In genomic region chr6:85518091-85518693, GRCm38 (mm10) we compare ENCODE assay signal across 9 mouse cellular contexts. TPM values are rescaled to one million over a fixed set of nuclear protein-coding genes. Genes with fewer than 3 reads are reported as not detected.
DNase-seq lines count a peak whose midpoint lies in the region; ATAC-seq lines count a peak whose summit lies in the region.
"Had no signal": no experiment of that assay in that cellular context is flagged by ENCODE, and none has a peak within 500 bp of the region (broad histone marks: within the 10 kb centered on the region; RNA-seq: fewer than 3 reads in every experiment).

No protein-coding gene starts in this region.

- no peaks in the 10 kb centered on the region for H3K9me3 ChIP-seq in forebrain, embryonic 15.5 days
- H3K9me3 ChIP-seq in kidney, embryonic 14.5 days (ENCODE audit: control insufficient read depth, low read length) = no peaks in the 10 kb centered on the region

- H3K4me3 ChIP-seq in forebrain, embryonic 15.5 days = no peak overlapping the region
- no peak overlapping the region for H3K4me3 ChIP-seq in kidney, embryonic 14.5 days (ENCODE audit: low read length)
- H3K4me3 ChIP-seq: limb, embryonic 13.5 days had no signal

- no peak for ATAC-seq in forebrain, embryonic 15.5 days (replicated peaks)
- ATAC-seq in kidney, embryonic 14.5 days (ENCODE audit: low FRiP score, low TSS enrichment) = no peak
- ATAC-seq in megakaryocyte, adult 5-6 weeks (ENCODE audit: poor library complexity, severe bottlenecking) = no peak

- peaks cover 13% of the 10 kb centered on the region for H3K4me1 ChIP-seq in forebrain, embryonic 15.5 days
- peaks cover 1% of the 10 kb centered on the region; the same call in 1 of the 2 replicates for H3K4me1 ChIP-seq in kidney, embryonic 14.5 days (ENCODE audit: control insufficient read depth, insufficient read depth, low read length)

- no peak overlapping the region for H3K4me2 ChIP-seq in forebrain, embryonic 15.5 days (replicated peaks)
- no peak overlapping the region for H3K4me2 ChIP-seq in kidney, embryonic 14.5 days (replicated peaks; ENCODE audit: low read depth, low read length)
- H3K4me2 ChIP-seq: limb, embryonic 13.5 days had no signal

- H3K27me3 ChIP-seq in forebrain, embryonic 15.5 days = peaks cover 30% of the 10 kb centered on the region
- H3K27me3 ChIP-seq in kidney, embryonic 14.5 days (ENCODE audit: control insufficient read depth, insufficient read depth, low read length) = peaks cover 36% of the 10 kb centered on the region

- H3K9ac ChIP-seq in forebrain, embryonic 15.5 days (replicated peaks) = 0 out of 2 replicates have a peak overlapping the region, but pooled peaks have one; percentile 13
- no peak overlapping the region for H3K9ac ChIP-seq in kidney, embryonic 14.5 days (ENCODE audit: low read depth, low read length)
- H3K9ac ChIP-seq: limb, embryonic 13.5 days had no signal

- peak overlapping the region; percentile 54 for H3K27ac ChIP-seq in forebrain, embryonic 15.5 days (replicated peaks)
- H3K27ac ChIP-seq in kidney, embryonic 14.5 days (ENCODE audit: low read depth, low read length) = no peak overlapping the region
- H3K27ac ChIP-seq: limb, embryonic 13.5 days had no signal

- WGBS in forebrain, embryonic 15.5 days = 54% methylated on average over 5 of the region's 5 CpGs
- WGBS in kidney, embryonic 14.5 days = 55% methylated on average over 5 of the region's 5 CpGs

- DNase-seq in cerebellum, adult 9-11 months = peak; percentile 44
- DNase-seq in cerebellum, adult 18-20 months = no peak
- peak; percentile 58 to 63 for DNase-seq in layer of hippocampus, postnatal 14 days (ENCODE audit: low spot score in 2 of 2)
- peak; percentile 62 for DNase-seq in retina, embryonic 14.5 days (ENCODE audit: low spot score)
- no peak for DNase-seq in kidney, postnatal 10 days

- H3K36me3 ChIP-seq in forebrain, embryonic 15.5 days = no peaks in the 10 kb centered on the region
- no peaks in the 10 kb centered on the region for H3K36me3 ChIP-seq in kidney, embryonic 14.5 days (ENCODE audit: control insufficient read depth, insufficient read depth, low read length)
- H3K36me3 ChIP-seq: limb, embryonic 13.5 days had no signal

RNA-seq across cellular contexts. Expression of gene Egr4, which starts 4.8 kb away (rescaled TPM):
- polyA plus RNA-seq in forebrain, embryonic 15.5 days (2015; fragmentation: Nextera tagmentation; extraction: Ambion mirVana) = not detected in 2 replicates
- 10 to 100 TPM; 26.5 to 32.0 TPM for total RNA-seq in layer of hippocampus, postnatal 14 days (2021)
- polyA plus RNA-seq in kidney, embryonic 14.5 days (2014; fragmentation: Nextera tagmentation; extraction: Ambion mirVana) = not detected in 2 replicates
- total RNA-seq in megakaryocyte, adult 5-6 weeks (2015) = not detected in 2 replicates
- total RNA-seq in megakaryocyte, adult 5-6 weeks (2017) = not detected in 2 replicates
- polyA plus RNA-seq: limb, embryonic 13.5 days had no signal

RNA-seq across cellular contexts. Expression of gene Fbxo41, which starts 15.4 kb away (rescaled TPM):
- polyA plus RNA-seq in forebrain, embryonic 15.5 days (2015; fragmentation: Nextera tagmentation; extraction: Ambion mirVana) = 7.2 and 7.4 TPM in 2 replicates
- total RNA-seq in layer of hippocampus, postnatal 14 days (2021) = 10 to 100 TPM; 89.7 to 94.5 TPM
- 0.05 and 0.13 TPM in 2 replicates for polyA plus RNA-seq in kidney, embryonic 14.5 days (2014; fragmentation: Nextera tagmentation; extraction: Ambion mirVana)
- total RNA-seq in megakaryocyte, adult 5-6 weeks (2015) = not detected in 2 replicates
- not detected in 2 replicates for total RNA-seq in megakaryocyte, adult 5-6 weeks (2017)

Comparison
In these comparisons a context has a peak if more than half of its experiments do, and no peak if none do; other contexts are left out.
1. DNase-seq: peak in cerebellum, adult 9-11 months (single experiment), layer of hippocampus, postnatal 14 days (2 of 2) and retina, embryonic 14.5 days (single experiment); none in cerebellum, adult 18-20 months (0 of 2) and kidney, postnatal 10 days (single experiment).
2. RNA of gene Egr4, which starts 4.8 kb away (total RNA-seq): 26.5 to 32.0 TPM in layer of hippocampus, postnatal 14 days; not detected in megakaryocyte, adult 5-6 weeks; every median in the first group is over 10 times any median in the second.
3. RNA of gene Fbxo41, which starts 15.4 kb away (total RNA-seq): 89.7 to 94.5 TPM in layer of hippocampus, postnatal 14 days; not detected in megakaryocyte, adult 5-6 weeks; every median in the first group is over 10 times any median in the second.